Mouse (Mus musculus) c-Kit-positive CD71-negative TER-119-negative erythroid progenitor cells, embryonic 14.5 days (primary cell): ENCODE results near the gene Foxp1.

Experiments used
- DNase-seq: peaks from one replicate; pipeline ENCODE4 v3.0.0-alpha.2; 2013; ENCODE audit warnings: low read depth

The Foxp1 gene

GRCm38 (mm10) chr6:99131815-99132214 is 390.7 kb downstream of the Foxp1 start:
- no peak for DNase-seq

- DNase-seq = no peak
Observed at GRCm38 (mm10) chr6:99130758-99131410, 391.6 kb downstream of the Foxp1 start.

GRCm38 (mm10) chr6:99126717-99127116 is 395.8 kb downstream of the Foxp1 start:
- no peak for DNase-seq

GRCm38 (mm10) chr6:99120776-99121766 is 401.4 kb downstream of the Foxp1 start:
- DNase-seq = no peak

GRCm38 (mm10) chr6:99118534-99118933 is 404.0 kb downstream of the Foxp1 start:
- DNase-seq = no peak

- DNase-seq = no peak
Observed at GRCm38 (mm10) chr6:99117411-99117810, 405.1 kb downstream of the Foxp1 start.

GRCm38 (mm10) chr6:99111856-99112255 is 410.7 kb downstream of the Foxp1 start:
- no peak for DNase-seq

GRCm38 (mm10) chr6:99108417-99108816 is 414.1 kb downstream of the Foxp1 start:
- no peak for DNase-seq

- no peak for DNase-seq
Observed at GRCm38 (mm10) chr6:99107674-99108073, 414.8 kb downstream of the Foxp1 start.

- no peak for DNase-seq
Observed at GRCm38 (mm10) chr6:99107081-99107482, 415.4 kb downstream of the Foxp1 start.

- DNase-seq = no peak
Observed at GRCm38 (mm10) chr6:99105979-99106378, 416.5 kb downstream of the Foxp1 start.

GRCm38 (mm10) chr6:99104446-99104845 is 418.1 kb downstream of the Foxp1 start:
- DNase-seq = no peak

GRCm38 (mm10) chr6:99103911-99104310 is 418.6 kb downstream of the Foxp1 start:
- no peak for DNase-seq

GRCm38 (mm10) chr6:99101489-99101908 is 421.0 kb downstream of the Foxp1 start:
- no peak for DNase-seq

GRCm38 (mm10) chr6:99100331-99100730 is 422.2 kb downstream of the Foxp1 start:
- DNase-seq = no peak

GRCm38 (mm10) chr6:99099781-99100180 is 422.7 kb downstream of the Foxp1 start:
- no peak for DNase-seq

- no peak for DNase-seq
Observed at GRCm38 (mm10) chr6:99097191-99097590, 425.3 kb downstream of the Foxp1 start.

- DNase-seq = no peak
Observed at GRCm38 (mm10) chr6:99096776-99097166, 425.8 kb downstream of the Foxp1 start.

- DNase-seq = peak; percentile 36
Observed at GRCm38 (mm10) chr6:99096105-99096775, 426.3 kb downstream of the Foxp1 start.

GRCm38 (mm10) chr6:99095185-99096104 is 427.1 kb downstream of the Foxp1 start:
- DNase-seq = peak; percentile 32

- DNase-seq = peak; percentile 22
Observed at GRCm38 (mm10) chr6:99094339-99094989, 428.1 kb downstream of the Foxp1 start.
